Mouse (Mus musculus) activated CD4-positive, CD25-positive, alpha-beta regulatory T cell, adult 4 months (primary cell): Measurements from ENCODE around the gene 2010106E10Rik. TPM values are rescaled to one million over a fixed set of nuclear protein-coding genes. Genes with fewer than 3 reads are reported as not detected.

Source experiments
- ATAC-seq: one replicate; pipeline ENCODE4 v1.8.0; 2017
- polyA plus RNA-seq, 2 experiments: library from polyadenylated mRNA; unstranded; fragments of 100-300 nt; shearing (Covaris generic); gene quantifications; one replicate each; pipeline ENCODE4 v1.2.1; 2017

The 2010106E10Rik gene
- not detected for polyA plus RNA-seq

DNA sequence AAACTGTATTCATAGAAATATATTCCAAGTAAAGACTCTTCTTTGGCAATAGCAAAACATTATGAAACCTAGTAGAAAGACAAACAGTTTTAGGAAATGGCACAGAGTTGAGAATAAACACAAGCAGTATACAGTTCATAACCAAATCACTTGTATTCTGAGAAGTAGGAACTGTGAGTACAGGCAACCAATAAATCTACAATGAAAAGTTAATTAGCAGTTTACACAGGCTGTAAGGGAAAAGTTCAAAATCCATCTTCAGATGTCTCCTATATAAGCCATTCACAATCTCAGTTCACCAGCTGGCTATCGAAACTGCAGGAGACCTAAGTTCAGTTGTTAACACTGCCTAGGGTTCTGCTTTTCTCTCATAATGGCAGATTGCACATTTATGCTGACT, at the start of gene 2010106E10Rik:
2010106E10Rik (plus strand) TSS at position 301 of the 400 bp plus-strand sequence.
- no peak for ATAC-seq

DNA sequence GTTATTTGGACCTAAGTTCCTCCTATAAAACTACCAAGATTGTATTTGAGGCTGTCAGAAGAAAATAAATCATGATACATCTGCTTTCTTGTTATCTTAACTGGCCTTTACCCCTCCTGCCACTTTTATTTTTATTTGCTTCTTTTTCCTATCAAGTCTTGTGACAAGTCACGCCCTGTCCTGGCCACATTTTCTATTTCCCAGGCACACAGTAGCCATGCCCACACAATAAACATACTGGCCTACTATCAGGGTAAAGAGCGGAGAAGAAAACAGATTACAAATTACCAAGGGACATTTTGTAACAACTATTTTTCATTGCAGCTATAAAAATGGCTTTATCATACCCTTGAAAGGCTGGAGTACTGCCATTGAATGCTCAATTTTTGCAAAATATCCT, 10.6 kb downstream of the 2010106E10Rik start:
- ATAC-seq: no peak

DNA sequence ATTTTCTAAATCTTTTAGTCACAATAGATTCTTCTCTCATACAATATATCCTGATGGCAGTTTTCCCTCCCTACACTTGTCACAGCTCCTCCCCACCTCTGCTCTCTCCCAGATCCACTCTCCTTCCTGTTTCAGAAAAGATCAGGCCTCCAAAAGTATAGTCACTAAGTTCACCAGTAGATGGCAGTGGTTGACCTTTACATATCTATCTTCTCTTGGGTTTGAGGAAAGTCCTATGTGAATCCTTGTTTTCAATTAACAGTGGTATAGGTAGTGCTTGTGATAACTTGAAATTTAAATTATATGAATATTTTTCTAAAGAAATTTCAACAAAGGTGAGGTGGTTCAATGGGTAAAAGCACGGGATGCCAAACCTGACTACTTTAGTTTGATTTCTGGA, 29.7 kb downstream of the 2010106E10Rik start:
- no peak for ATAC-seq

DNA sequence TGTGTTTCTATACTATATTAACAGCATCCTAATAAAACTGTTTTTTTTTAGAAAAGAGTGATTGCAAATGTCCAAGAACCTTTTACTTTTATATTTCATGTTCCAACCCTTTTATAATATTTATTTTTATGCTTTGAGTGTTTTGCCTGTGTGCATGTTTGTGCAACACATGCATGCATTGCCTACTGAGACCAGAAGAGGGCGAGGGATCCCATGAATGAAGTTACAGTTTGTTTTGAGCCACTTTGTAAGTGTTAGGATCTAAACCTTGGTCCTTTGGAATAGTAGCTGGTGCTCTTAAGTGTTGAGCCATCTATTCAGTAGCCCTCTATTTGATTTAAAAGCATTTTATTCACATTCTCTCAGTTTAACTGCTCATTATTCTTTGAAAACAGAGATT, 48.0 kb downstream of the 2010106E10Rik start:
- no peak for ATAC-seq

DNA sequence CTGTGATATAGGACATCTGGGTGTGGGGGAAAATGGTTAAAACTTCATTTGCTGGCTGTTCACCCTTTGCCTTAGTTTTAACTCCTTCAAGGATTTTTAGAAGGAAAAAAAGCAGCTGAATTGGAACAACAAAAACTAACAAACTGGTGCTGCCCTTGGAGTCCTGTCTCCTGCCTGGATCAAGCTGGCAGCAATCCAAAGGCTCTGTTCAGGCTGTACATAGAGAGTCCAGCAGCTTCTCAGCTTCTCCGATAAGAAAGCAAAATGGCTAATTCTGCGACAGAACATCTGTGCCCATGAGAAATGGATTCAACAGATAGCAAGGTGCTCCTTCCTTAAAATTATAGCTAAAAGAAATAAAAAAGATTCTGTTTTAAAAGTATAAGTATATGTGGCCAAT, 72.6 kb downstream of the 2010106E10Rik start:
- no peak for ATAC-seq

DNA sequence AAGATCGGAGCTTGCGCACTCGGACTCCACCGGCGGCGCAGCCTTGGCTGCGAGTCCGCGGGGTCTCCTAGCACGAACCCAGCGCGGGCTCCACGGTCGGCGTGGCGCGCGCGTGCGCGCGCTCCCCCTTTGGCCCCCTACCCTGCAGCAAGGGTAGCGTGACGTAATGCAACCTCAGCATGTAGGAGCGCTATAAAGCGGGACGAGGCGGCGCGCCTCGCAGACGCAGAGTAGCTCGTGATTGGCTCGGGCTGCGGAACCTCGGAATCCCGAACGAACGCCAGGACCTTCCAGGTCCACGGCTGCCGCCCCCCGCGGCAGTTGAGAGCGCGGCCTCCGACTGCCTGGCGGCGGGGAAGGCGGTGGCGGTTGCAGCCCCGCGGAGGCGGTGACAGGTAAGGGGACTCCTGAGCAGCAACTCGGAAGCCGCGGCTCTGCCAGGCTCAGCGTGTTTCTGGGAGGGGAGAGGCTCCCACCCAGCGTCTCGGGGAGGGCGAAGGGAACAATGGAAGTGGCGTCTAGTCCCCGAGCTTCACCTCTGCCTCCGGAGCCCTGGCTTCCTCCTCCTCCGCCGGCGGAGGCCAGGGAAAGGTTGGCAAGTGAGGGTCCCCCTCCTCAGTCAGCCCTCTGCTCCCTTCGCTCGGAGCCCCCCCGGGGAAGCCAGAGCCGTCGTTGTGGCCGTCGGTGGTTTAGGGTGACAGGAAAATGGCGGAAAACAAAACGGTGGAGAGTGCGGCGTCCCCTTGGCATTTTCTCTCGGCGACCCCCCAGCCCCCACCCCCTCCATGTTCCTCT, 105.6 kb downstream of the 2010106E10Rik start, which contains the start of gene Zfp711:
Zfp711 (plus strand) TSS at position 16 of the 795 bp plus-strand sequence.
- no peak for ATAC-seq

DNA sequence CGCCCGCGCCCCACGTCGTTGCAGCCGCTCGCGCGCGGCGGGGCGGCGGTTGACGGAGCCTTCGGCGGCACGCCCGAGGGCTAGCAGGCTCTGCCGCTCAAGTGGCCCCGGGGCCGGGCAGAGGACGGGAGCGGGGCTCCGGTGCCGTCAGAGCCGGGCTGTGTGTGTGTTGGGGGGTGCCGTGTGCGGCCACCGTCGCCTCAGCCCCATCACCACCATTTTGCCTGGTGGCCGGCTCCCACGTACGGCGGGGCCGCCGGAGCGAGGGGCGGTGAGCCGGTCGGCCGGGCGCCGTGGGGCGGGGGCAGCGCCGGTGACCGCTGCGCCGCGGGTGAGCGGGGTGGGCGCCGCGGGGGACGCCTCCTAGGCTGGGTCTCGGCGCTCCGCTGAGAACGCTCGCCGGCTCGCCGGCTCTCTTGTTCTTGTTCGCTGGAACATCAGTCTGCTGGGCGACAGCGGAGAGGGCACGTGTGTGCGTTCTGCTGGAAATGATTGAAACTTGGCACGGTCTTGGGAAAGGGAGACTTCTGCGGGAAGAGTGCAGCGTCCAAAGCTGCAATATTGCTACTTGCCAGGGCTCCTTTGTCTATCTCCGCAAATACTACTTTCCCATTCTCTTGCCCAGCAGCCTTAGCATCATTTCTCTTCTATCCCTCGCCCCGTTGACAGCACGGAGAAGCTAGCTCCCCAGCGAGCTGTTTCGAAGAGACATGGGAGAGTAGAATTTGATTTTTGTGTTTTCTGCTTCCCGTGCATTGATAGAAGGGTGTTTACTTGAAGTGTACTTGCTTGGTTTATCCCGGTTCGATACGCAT, 106.4 kb downstream of the 2010106E10Rik start:
- ATAC-seq: no peak

Other genes with a start within 250 kb of the 2010106E10Rik start
- gene Apool, start 183.9 kb upstream of the 2010106E10Rik start, polyA plus RNA-seq: 10 to 100 TPM; 36.4 to 39.3 TPM
- not detected for gene Satl1, start 88.5 kb upstream of the 2010106E10Rik start, polyA plus RNA-seq
- gene Zfp711, start 105.3 kb downstream of the 2010106E10Rik start, polyA plus RNA-seq: not detected
- gene Pof1b, start 203.4 kb downstream of the 2010106E10Rik start, polyA plus RNA-seq: not detected